Mouse (Mus musculus): ENCODE results near the gene Pja2. TPM values are rescaled to one million over a fixed set of nuclear protein-coding genes. Genes with fewer than 3 reads are reported as not detected.
"Not testable (repeated sequence)": the region's sequence is repeated elsewhere in the genome, so short reads cannot be mapped to it uniquely, and the experiment has no call there.

The Pja2 gene
- polyA plus RNA-seq, 1 experiment from 2014 or later = 167 TPM

GRCm38 (mm10) chr17:64260571-64260970 lies 71.1 kb downstream of the Pja2 start:
- WGBS = 77% methylated on average over 1 of the region's 1 CpGs
- no peak overlapping the region for H3K4me3 ChIP-seq (replicated peaks; ENCODE audit: low read length)
- no peak overlapping the region for H3K27ac ChIP-seq (ENCODE audit: low read length)

DNA sequence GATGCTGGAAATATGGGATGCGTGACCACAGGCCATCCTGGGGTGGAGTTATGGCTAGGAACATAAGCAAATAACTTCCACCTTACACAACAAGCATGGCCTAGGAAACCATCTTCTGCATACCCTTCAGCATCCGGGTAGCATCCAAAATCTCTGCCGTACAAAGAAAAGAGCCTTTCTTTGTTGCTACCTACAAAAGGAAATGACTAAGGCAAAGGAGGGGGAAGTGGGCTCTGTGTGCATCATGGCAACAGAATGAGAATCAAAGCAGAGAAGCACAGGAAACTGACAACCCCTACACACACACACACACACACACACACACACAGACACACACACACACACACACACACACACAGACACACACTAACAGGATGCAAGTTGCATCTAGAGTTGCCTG lies 83.5 kb downstream of the Pja2 start:
- no peak overlapping the region for H3K9ac ChIP-seq (replicated peaks; ENCODE audit: low read depth, low read length)
- H3K4me1 ChIP-seq (replicated peaks; ENCODE audit: control insufficient read depth, insufficient read depth, low read length) = no peaks in the 10 kb centered on the region
- H3K36me3 ChIP-seq (ENCODE audit: control insufficient read depth, insufficient read depth) = no peaks in the 10 kb centered on the region
- no peaks in the 10 kb centered on the region for H3K27me3 ChIP-seq (replicated peaks; ENCODE audit: control insufficient read depth, insufficient read depth, low read length)
- no peak for ATAC-seq
- H3K9me3 ChIP-seq (ENCODE audit: control insufficient read depth, low read length) = no peaks in the 10 kb centered on the region
- H3K4me3 ChIP-seq (replicated peaks; ENCODE audit: low read length) = no peak overlapping the region
- 43% methylated on average over 3 of the region's 3 CpGs for WGBS
- H3K27ac ChIP-seq (ENCODE audit: low read length) = no peak overlapping the region
- H3K4me2 ChIP-seq (ENCODE audit: low read length) = no peak overlapping the region

More at GRCm38 (mm10) chr17:64260571-64260970, 71.1 kb downstream of the Pja2 start:
- Histone ChIP-seq H3K9ac (replicated peaks; ENCODE audit: low read depth, low read length) (no peak overlapping the region), H3K36me3 (ENCODE audit: control insufficient read depth, insufficient read depth) (no peaks in the 10 kb centered on the region), H3K4me1 (replicated peaks; ENCODE audit: control insufficient read depth, insufficient read depth, low read length) (no peaks in the 10 kb centered on the region), H3K4me2 (ENCODE audit: low read length) (no peak overlapping the region), H3K27me3 (replicated peaks; ENCODE audit: control insufficient read depth, insufficient read depth, low read length) (no peaks in the 10 kb centered on the region), H3K9me3 (ENCODE audit: control insufficient read depth, low read length) (no peaks in the 10 kb centered on the region)
- ATAC-seq = no peak

- Histone ChIP-seq H3K9ac (replicated peaks; ENCODE audit: low read depth, low read length) (no peak overlapping the region), H3K9me3 (ENCODE audit: control insufficient read depth, low read length) (no peaks in the 10 kb centered on the region), H3K36me3 (ENCODE audit: control insufficient read depth, insufficient read depth) (no peaks in the 10 kb centered on the region), H3K4me3 (replicated peaks; ENCODE audit: low read length) (no peak overlapping the region), H3K4me2 (ENCODE audit: low read length) (no peak overlapping the region), H3K27ac (ENCODE audit: low read length) (no peak overlapping the region), H3K27me3 (replicated peaks; ENCODE audit: control insufficient read depth, insufficient read depth, low read length) (no peaks in the 10 kb centered on the region), H3K4me1 (replicated peaks; ENCODE audit: control insufficient read depth, insufficient read depth, low read length) (no peaks in the 10 kb centered on the region; the same call in 1 of the 2 replicates)
- WGBS = 87% methylated on average over 12 of the region's 12 CpGs
- no peak for ATAC-seq
These were observed 88.8 kb downstream of the Pja2 start for GRCm38 (mm10) chr17:64242898-64243297.

GRCm38 (mm10) chr17:64242310-64242859 lies 89.3 kb downstream of the Pja2 start:
- no peak overlapping the region for H3K27ac ChIP-seq (ENCODE audit: low read length)
- no peak for ATAC-seq
- WGBS = 78% methylated on average over 9 of the region's 9 CpGs

GRCm38 (mm10) chr17:64241544-64242292 lies 90.0 kb downstream of the Pja2 start:
- Histone ChIP-seq H3K4me3 (replicated peaks; ENCODE audit: low read length) (no peak overlapping the region), H3K9ac (replicated peaks; ENCODE audit: low read depth, low read length) (no peak overlapping the region), H3K36me3 (ENCODE audit: control insufficient read depth, insufficient read depth) (no peaks in the 10 kb centered on the region), H3K9me3 (ENCODE audit: control insufficient read depth, low read length) (no peaks in the 10 kb centered on the region), H3K4me1 (replicated peaks; ENCODE audit: control insufficient read depth, insufficient read depth, low read length) (no peaks in the 10 kb centered on the region; the same call in 1 of the 2 replicates), H3K27ac (ENCODE audit: low read length) (no peak overlapping the region), H3K27me3 (replicated peaks; ENCODE audit: control insufficient read depth, insufficient read depth, low read length) (no peaks in the 10 kb centered on the region), H3K4me2 (ENCODE audit: low read length) (no peak overlapping the region)
- ATAC-seq = peak; percentile 81
- 63% methylated on average over 11 of the region's 11 CpGs for WGBS

More at GRCm38 (mm10) chr17:64242310-64242859, 89.3 kb downstream of the Pja2 start:
- Histone ChIP-seq H3K9ac (replicated peaks; ENCODE audit: low read depth, low read length) (no peak overlapping the region), H3K9me3 (ENCODE audit: control insufficient read depth, low read length) (no peaks in the 10 kb centered on the region), H3K4me3 (replicated peaks; ENCODE audit: low read length) (no peak overlapping the region), H3K36me3 (ENCODE audit: control insufficient read depth, insufficient read depth) (no peaks in the 10 kb centered on the region), H3K27me3 (replicated peaks; ENCODE audit: control insufficient read depth, insufficient read depth, low read length) (no peaks in the 10 kb centered on the region), H3K4me1 (replicated peaks; ENCODE audit: control insufficient read depth, insufficient read depth, low read length) (no peaks in the 10 kb centered on the region; the same call in 1 of the 2 replicates), H3K4me2 (ENCODE audit: low read length) (no peak overlapping the region)

GRCm38 (mm10) chr17:64232134-64232533 lies 99.6 kb downstream of the Pja2 start:
- no peak for ATAC-seq
- Histone ChIP-seq H3K9ac (replicated peaks; ENCODE audit: low read depth, low read length) (no peak overlapping the region), H3K27ac (ENCODE audit: low read length) (no peak overlapping the region), H3K4me2 (ENCODE audit: low read length) (no peak overlapping the region), H3K36me3 (ENCODE audit: control insufficient read depth, insufficient read depth) (no peaks in the 10 kb centered on the region), H3K4me3 (replicated peaks; ENCODE audit: low read length) (no peak overlapping the region), H3K27me3 (replicated peaks; ENCODE audit: control insufficient read depth, insufficient read depth, low read length) (no peaks in the 10 kb centered on the region), H3K9me3 (ENCODE audit: control insufficient read depth, low read length) (no peaks in the 10 kb centered on the region), H3K4me1 (replicated peaks; ENCODE audit: control insufficient read depth, insufficient read depth, low read length) (peaks cover 2% of the 10 kb centered on the region; the same call in 1 of the 2 replicates)
- 86% methylated on average over 4 of the region's 4 CpGs for WGBS

GRCm38 (mm10) chr17:64231637-64232036 lies 100.1 kb downstream of the Pja2 start:
- ATAC-seq; H3K4me1 ChIP-seq (replicated peaks; ENCODE audit: control insufficient read depth, insufficient read depth, low read length): not testable (repeated sequence)
- 98% methylated on average over 4 of the region's 4 CpGs for WGBS

DNA sequence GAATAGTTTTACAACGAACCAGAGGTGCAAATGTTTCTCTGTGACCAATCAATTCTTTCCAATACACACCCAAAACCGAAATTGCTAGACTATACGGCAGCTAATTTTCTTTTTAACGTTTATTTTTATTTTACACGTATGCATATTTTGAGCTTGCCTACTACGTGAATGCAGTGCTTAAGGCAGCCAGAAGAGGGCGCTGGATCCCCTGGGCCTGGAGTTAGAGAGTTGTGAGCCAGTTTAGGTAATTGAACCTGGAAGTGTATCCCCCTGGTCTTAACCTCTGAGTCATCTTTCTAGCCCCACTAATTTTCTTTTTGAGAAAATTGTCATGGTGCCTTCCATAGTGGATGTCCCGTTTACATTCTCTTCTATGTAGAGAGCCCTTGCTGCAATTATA lies 100.5 kb downstream of the Pja2 start:
- peaks cover 2% of the 10 kb centered on the region; the same call in 1 of the 2 replicates for H3K4me1 ChIP-seq (replicated peaks; ENCODE audit: control insufficient read depth, insufficient read depth, low read length)
- no peaks in the 10 kb centered on the region for H3K36me3 ChIP-seq (ENCODE audit: control insufficient read depth, insufficient read depth)
- H3K4me2 ChIP-seq (ENCODE audit: low read length) = no peak overlapping the region
- H3K9me3 ChIP-seq (ENCODE audit: control insufficient read depth, low read length) = no peaks in the 10 kb centered on the region
- no peaks in the 10 kb centered on the region for H3K27me3 ChIP-seq (replicated peaks; ENCODE audit: control insufficient read depth, insufficient read depth, low read length)
- 81% methylated on average over 8 of the region's 8 CpGs for WGBS
- H3K9ac ChIP-seq (replicated peaks; ENCODE audit: low read depth, low read length) = no peak overlapping the region
- no peak for ATAC-seq
- no peak overlapping the region for H3K27ac ChIP-seq (ENCODE audit: low read length)
- no peak overlapping the region for H3K4me3 ChIP-seq (replicated peaks; ENCODE audit: low read length)

More at GRCm38 (mm10) chr17:64231637-64232036, 100.1 kb downstream of the Pja2 start:
- not testable (repeated sequence) for H3K4me2 ChIP-seq (ENCODE audit: low read length); H3K9me3 ChIP-seq (ENCODE audit: control insufficient read depth, low read length); H3K27ac ChIP-seq (ENCODE audit: low read length); H3K36me3 ChIP-seq (ENCODE audit: control insufficient read depth, insufficient read depth); H3K4me3 ChIP-seq (replicated peaks; ENCODE audit: low read length); H3K27me3 ChIP-seq (replicated peaks; ENCODE audit: control insufficient read depth, insufficient read depth, low read length); H3K9ac ChIP-seq (replicated peaks; ENCODE audit: low read depth, low read length)
